Comparison of ENCODE assay signal across 10 mouse cellular contexts in the genomic region with DNA sequence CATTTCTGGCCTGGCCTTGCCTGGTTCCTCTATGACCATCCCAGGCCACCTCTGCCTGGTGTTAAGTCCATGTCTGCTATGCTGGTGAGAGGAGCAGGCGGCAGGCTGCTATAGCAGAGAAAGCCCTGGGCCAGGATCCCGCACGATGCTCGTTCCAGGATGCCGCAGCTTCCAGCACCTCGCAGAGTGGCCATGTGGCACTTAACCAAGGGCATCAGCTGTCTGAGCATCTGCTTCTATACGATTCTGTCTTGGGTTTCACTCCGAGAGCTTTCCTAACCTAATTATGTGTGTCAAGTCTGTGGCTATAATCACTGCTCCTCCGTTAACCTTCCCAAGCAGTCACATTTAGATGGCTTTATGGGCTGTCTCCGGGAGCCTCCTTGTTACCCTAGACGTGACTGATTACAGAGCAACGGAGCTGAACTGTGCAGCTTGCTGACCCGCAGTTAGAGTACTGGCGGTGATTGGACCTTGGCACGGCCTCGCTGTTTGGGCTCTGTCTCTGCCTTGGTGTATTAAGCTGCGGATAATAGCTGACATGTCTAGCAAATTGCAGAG.
DNase-seq lines count a peak whose midpoint lies in the region; ATAC-seq lines count a peak whose summit lies in the region.
"Had no signal": no experiment of that assay in that cellular context is flagged by ENCODE, and none has a peak within 500 bp of the region (broad histone marks: within the 10 kb centered on the region; RNA-seq: fewer than 3 reads in every experiment).

No protein-coding gene starts in this region.

- no peak overlapping the region; the same call in 1 of the 2 replicates for H3K9ac ChIP-seq in embryonic facial prominence, embryonic 12.5 days
- H3K9ac ChIP-seq in midbrain, embryonic 13.5 days (replicated peaks) = no peak overlapping the region
- H3K9ac ChIP-seq: midbrain, embryonic 12.5 days had no signal

- 0 out of 2 replicates have a peak, but pooled peaks cover 3% of the 10 kb centered on the region for H3K9me3 ChIP-seq in embryonic facial prominence, embryonic 12.5 days
- H3K9me3 ChIP-seq in midbrain, embryonic 13.5 days = no peaks in the 10 kb centered on the region
- H3K9me3 ChIP-seq: midbrain, embryonic 12.5 days had no signal

- 44% methylated on average over 17 of the region's 17 CpGs for WGBS in embryonic facial prominence, embryonic 12.5 days
- 63% methylated on average over 17 of the region's 17 CpGs for WGBS in midbrain, embryonic 13.5 days

- H3K27me3 ChIP-seq in embryonic facial prominence, embryonic 12.5 days = 0 out of 2 replicates have a peak, but pooled peaks cover 3% of the 10 kb centered on the region
- H3K27me3 ChIP-seq in midbrain, embryonic 13.5 days = no peaks in the 10 kb centered on the region

- H3K4me1 ChIP-seq in embryonic facial prominence, embryonic 12.5 days = peaks cover 23% of the 10 kb centered on the region
- 0 out of 2 replicates have a peak, but pooled peaks cover 4% of the 10 kb centered on the region for H3K4me1 ChIP-seq in midbrain, embryonic 13.5 days (replicated peaks)

- H3K4me2 ChIP-seq in embryonic facial prominence, embryonic 12.5 days (replicated peaks) = no peak overlapping the region
- no peak overlapping the region for H3K4me2 ChIP-seq in midbrain, embryonic 13.5 days (replicated peaks)
- H3K4me2 ChIP-seq: midbrain, embryonic 12.5 days had no signal

- DNase-seq in forelimb bud, embryonic 11.5 days (ENCODE audit: low read depth, low spot score) = peak; percentile 27
- DNase-seq in kidney, adult 8-10 months = peak; percentile 60 to 65
- DNase-seq in lung, adult 18-20 months = no peak
- DNase-seq in frontal cortex, postnatal 10 days (ENCODE audit: low spot score in 2 of 2) = no peak
- no peak for DNase-seq in right cerebral cortex, adult 18-20 months
- no peak for DNase-seq in lung, postnatal 25 days (ENCODE audit: low spot score)
- DNase-seq: liver had no signal

- peak; percentile 78 for ATAC-seq in embryonic facial prominence, embryonic 12.5 days (ENCODE audit: insufficient number of reproducible peaks, insufficient read depth, low FRiP score, low TSS enrichment)
- ATAC-seq in midbrain, embryonic 13.5 days = peak; percentile 65

- H3K4me3 ChIP-seq in embryonic facial prominence, embryonic 12.5 days = no peak overlapping the region
- no peak overlapping the region for H3K4me3 ChIP-seq in midbrain, embryonic 13.5 days (replicated peaks)
- H3K4me3 ChIP-seq: midbrain, embryonic 12.5 days had no signal

- no peaks in the 10 kb centered on the region for H3K36me3 ChIP-seq in embryonic facial prominence, embryonic 12.5 days
- no peaks in the 10 kb centered on the region for H3K36me3 ChIP-seq in midbrain, embryonic 13.5 days
- H3K36me3 ChIP-seq: midbrain, embryonic 12.5 days had no signal

- H3K27ac ChIP-seq in embryonic facial prominence, embryonic 12.5 days = peak overlapping the region; percentile 69
- no peak overlapping the region for H3K27ac ChIP-seq in midbrain, embryonic 13.5 days
- H3K27ac ChIP-seq: midbrain, embryonic 12.5 days had no signal

Comparison
In these comparisons a context has a peak if more than half of its experiments do, and no peak if none do; other contexts are left out.
1. DNase-seq: peak in forelimb bud, embryonic 11.5 days (single experiment) and kidney, adult 8-10 months (2 of 2); none in lung, adult 18-20 months (0 of 2), frontal cortex, postnatal 10 days (0 of 2), right cerebral cortex, adult 18-20 months (single experiment) and lung, postnatal 25 days (single experiment).